8 mouse cellular contexts compared by ENCODE assay signal in genomic region chr3:145117637-145118036, GRCm38 (mm10). TPM values are rescaled to one million over a fixed set of nuclear protein-coding genes. Genes with fewer than 3 reads are reported as not detected.
A peak's percentile ranks its signal among the peaks of the same experiment; 100 is the strongest.
DNase-seq lines count a peak whose midpoint lies in the region; ATAC-seq lines count a peak whose summit lies in the region.

No protein-coding gene starts in this region.

- ATAC-seq in kidney, embryonic 15.5 days (replicated peaks; ENCODE audit: low FRiP score): no peak
- ATAC-seq in embryonic facial prominence, embryonic 11.5 days (replicated peaks; ENCODE audit: insufficient number of reproducible peaks, low FRiP score, low TSS enrichment, low read depth): no peak
- no peak for ATAC-seq in hindbrain, embryonic 16.5 days
- ATAC-seq in midbrain, embryonic 15.5 days (replicated peaks): no peak

- intact Hi-C loops in left cerebral cortex, postnatal 10 days (cut with DNase I): no loop called here

- H3K9me3 ChIP-seq in kidney, embryonic 15.5 days (replicated peaks): no peaks in the 10 kb centered on the region
- H3K9me3 ChIP-seq in embryonic facial prominence, embryonic 11.5 days (replicated peaks; ENCODE audit: control insufficient read depth, low read length): no peaks in the 10 kb centered on the region
- no peaks in the 10 kb centered on the region for H3K9me3 ChIP-seq in hindbrain, embryonic 16.5 days (ENCODE audit: control insufficient read depth, low read length)
- H3K9me3 ChIP-seq in midbrain, embryonic 15.5 days: no peaks in the 10 kb centered on the region

- 87% methylated on average over 10 of the region's 10 CpGs for WGBS in kidney, embryonic 15.5 days
- WGBS in embryonic facial prominence, embryonic 11.5 days: 83% methylated on average over 10 of the region's 10 CpGs
- 85% methylated on average over 10 of the region's 10 CpGs for WGBS in hindbrain, embryonic 16.5 days
- WGBS in midbrain, embryonic 15.5 days: 82% methylated on average over 10 of the region's 10 CpGs

- peak overlapping the region; percentile 88 for H3K4me3 ChIP-seq in kidney, embryonic 15.5 days (replicated peaks)
- H3K4me3 ChIP-seq in embryonic facial prominence, embryonic 11.5 days (ENCODE audit: low read depth, low read length): peak overlapping the region; percentile 70
- H3K4me3 ChIP-seq in hindbrain, embryonic 16.5 days (ENCODE audit: low read length): peak overlapping the region; percentile 86
- H3K4me3 ChIP-seq in midbrain, embryonic 15.5 days: peak overlapping the region; percentile 77

- H3K27ac ChIP-seq in kidney, embryonic 15.5 days: peak overlapping the region; percentile 99
- 0 out of 2 replicates have a peak overlapping the region, but pooled peaks have one; percentile 67 for H3K27ac ChIP-seq in embryonic facial prominence, embryonic 11.5 days (replicated peaks; ENCODE audit: low read depth, low read length)
- peak overlapping the region; percentile 99 for H3K27ac ChIP-seq in hindbrain, embryonic 16.5 days (ENCODE audit: low read depth, low read length)
- peak overlapping the region; percentile 99 for H3K27ac ChIP-seq in midbrain, embryonic 15.5 days

- H3K4me2 ChIP-seq in kidney, embryonic 15.5 days: peak overlapping the region; percentile 67
- H3K4me2 ChIP-seq in embryonic facial prominence, embryonic 11.5 days (ENCODE audit: low read depth, low read length): peak overlapping the region; percentile 47
- H3K4me2 ChIP-seq in hindbrain, embryonic 16.5 days (ENCODE audit: low read length): peak overlapping the region; percentile 78
- peak overlapping the region; percentile 67 for H3K4me2 ChIP-seq in midbrain, embryonic 15.5 days

- H3K4me1 ChIP-seq in kidney, embryonic 15.5 days: peaks cover 16% of the 10 kb centered on the region
- H3K4me1 ChIP-seq in embryonic facial prominence, embryonic 11.5 days (ENCODE audit: control insufficient read depth, insufficient read depth, low read length): no peaks in the 10 kb centered on the region; the same call in 1 of the 2 replicates
- peaks cover 13% of the 10 kb centered on the region for H3K4me1 ChIP-seq in hindbrain, embryonic 16.5 days (ENCODE audit: control insufficient read depth, insufficient read depth, low read depth, low read length)
- H3K4me1 ChIP-seq in midbrain, embryonic 15.5 days: peaks cover 15% of the 10 kb centered on the region

- H3K27me3 ChIP-seq in kidney, embryonic 15.5 days: no peaks in the 10 kb centered on the region
- no peaks in the 10 kb centered on the region for H3K27me3 ChIP-seq in embryonic facial prominence, embryonic 11.5 days (ENCODE audit: control insufficient read depth, insufficient read depth, low read length)
- no peaks in the 10 kb centered on the region for H3K27me3 ChIP-seq in hindbrain, embryonic 16.5 days (replicated peaks; ENCODE audit: control insufficient read depth, insufficient read depth, low read length)
- no peaks in the 10 kb centered on the region for H3K27me3 ChIP-seq in midbrain, embryonic 15.5 days (replicated peaks)

- no peak for DNase-seq in kidney, adult 18-20 months
- no peak for DNase-seq in embryonic facial prominence, embryonic 11.5 days (ENCODE audit: low spot score)
- DNase-seq in adrenal gland, postnatal 25 days: no peak
- DNase-seq in left cerebral cortex, postnatal 10 days (ENCODE audit: extremely low spot score in 1 of 2, low spot score in 2 of 2): no peak
- no peak for DNase-seq in kidney, postnatal 25 days

- no peaks in the 10 kb centered on the region for H3K36me3 ChIP-seq in kidney, embryonic 15.5 days
- no peaks in the 10 kb centered on the region for H3K36me3 ChIP-seq in embryonic facial prominence, embryonic 11.5 days (replicated peaks; ENCODE audit: control insufficient read depth, insufficient read depth, low read depth, low read length)
- H3K36me3 ChIP-seq in hindbrain, embryonic 16.5 days (ENCODE audit: control insufficient read depth, insufficient read depth, low read length): no peaks in the 10 kb centered on the region
- no peaks in the 10 kb centered on the region for H3K36me3 ChIP-seq in midbrain, embryonic 15.5 days (replicated peaks)

- H3K9ac ChIP-seq in kidney, embryonic 15.5 days: peak overlapping the region; percentile 85
- peak overlapping the region; percentile 67 for H3K9ac ChIP-seq in embryonic facial prominence, embryonic 11.5 days (replicated peaks; ENCODE audit: low read length)
- H3K9ac ChIP-seq in hindbrain, embryonic 16.5 days (ENCODE audit: low read depth, low read length): peak overlapping the region; percentile 63
- peak overlapping the region; percentile 31; the same call in 1 of the 2 replicates for H3K9ac ChIP-seq in midbrain, embryonic 15.5 days

RNA-seq across cellular contexts. Expression of gene Odf2l, which starts 0.8 kb away (rescaled TPM):
- 17.5 and 18.7 TPM in 2 replicates for polyA plus RNA-seq in kidney, embryonic 15.5 days (2015; fragmentation: Nextera tagmentation; extraction: Ambion mirVana)
- polyA plus RNA-seq in embryonic facial prominence, embryonic 11.5 days (2014; fragmentation: Nextera tagmentation; extraction: Ambion mirVana): 26.2 and 26.8 TPM in 2 replicates
- polyA plus RNA-seq in hindbrain, embryonic 16.5 days (2015; fragmentation: Nextera tagmentation; extraction: Ambion mirVana): 10.5 TPM in 2 replicates
- 13.1 and 13.7 TPM in 2 replicates for polyA plus RNA-seq in midbrain, embryonic 15.5 days (2015; fragmentation: Nextera tagmentation; extraction: Ambion mirVana)
- total RNA-seq in adrenal gland, postnatal 25 days (2021): 31.0 and 34.9 TPM in 2 replicates
- total RNA-seq in left cerebral cortex, postnatal 10 days (2021): 10 to 100 TPM; 16.6 to 19.0 TPM

RNA-seq across cellular contexts. Expression of gene Clca2, which starts 18.4 kb away (rescaled TPM):
- polyA plus RNA-seq in kidney, embryonic 15.5 days (2015; fragmentation: Nextera tagmentation; extraction: Ambion mirVana): 0.32 and 0.41 TPM in 2 replicates
- polyA plus RNA-seq in embryonic facial prominence, embryonic 11.5 days (2014; fragmentation: Nextera tagmentation; extraction: Ambion mirVana): 0.31 and 0.43 TPM in 2 replicates
- polyA plus RNA-seq in hindbrain, embryonic 16.5 days (2015; fragmentation: Nextera tagmentation; extraction: Ambion mirVana): not detected in 2 replicates
- polyA plus RNA-seq in midbrain, embryonic 15.5 days (2015; fragmentation: Nextera tagmentation; extraction: Ambion mirVana): 0.08 TPM in 2 replicates
- not detected in 2 replicates for total RNA-seq in adrenal gland, postnatal 25 days (2021)
- total RNA-seq in left cerebral cortex, postnatal 10 days (2021): under 1 TPM in 1 of 2 experiments, not detected in 1; 0.09 TPM

Comparison
In these comparisons a context has a peak if more than half of its experiments do, and no peak if none do; other contexts are left out.
1. H3K9ac ChIP-seq: peak in every context shown above with its lines; median percentile 85 in kidney, embryonic 15.5 days; 67 in embryonic facial prominence, embryonic 11.5 days; 63 in hindbrain, embryonic 16.5 days; 31 in midbrain, embryonic 15.5 days.